Mouse (Mus musculus): ENCODE measurements around the gene Pitpnm1. TPM values are rescaled to one million over a fixed set of nuclear protein-coding genes. Genes with fewer than 3 reads are reported as not detected.
A peak's percentile ranks its signal among the peaks of the same experiment; 100 is the strongest.

The Pitpnm1 gene
- total and polyA plus RNA-seq, 3 experiments: 25.3 to 51.2 TPM; not detected in 1

DNA sequence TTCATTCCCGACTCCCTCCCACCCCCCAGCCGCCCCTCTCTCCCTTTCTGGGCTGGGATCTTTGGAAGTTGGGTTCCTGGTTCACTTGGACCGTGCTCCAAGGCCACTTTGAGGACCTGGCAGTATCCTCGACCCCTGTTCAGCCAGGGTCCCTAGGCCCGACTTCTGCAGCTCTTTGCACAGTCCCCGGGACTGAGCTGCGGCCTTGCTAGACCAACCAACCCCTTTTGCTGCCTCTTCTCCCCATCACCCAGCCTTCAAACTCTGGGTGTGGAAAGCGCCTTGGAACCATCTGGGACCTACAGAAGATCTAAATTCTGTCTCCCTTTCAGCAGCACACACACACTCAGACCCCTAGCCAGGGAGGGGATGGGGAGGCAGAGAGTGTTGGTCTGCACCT is 49.0 kb downstream of the Pitpnm1 start:
- Histone ChIP-seq H3K4me1 (ENCODE audit: control insufficient read depth in 1 of 2, insufficient read depth in 2 of 2, low read length in 2 of 2) (peaks cover 5 to 14% of the 10 kb centered on the region in 2 experiments; a peak in 3 of 4 replicates), H3K36me3 (ENCODE audit: control insufficient read depth in 1 of 2, insufficient read depth in 2 of 2, low read length in 2 of 2) (peaks cover 1 to 3% of the 10 kb centered on the region in 2 experiments; a peak in 1 of 4 replicates), H3K9ac (ENCODE audit: control insufficient read depth, low read depth, low read length, poor library complexity, severe bottlenecking) (peak overlapping the region; percentile 78), H3K9me3 (replicated peaks; ENCODE audit: insufficient read depth, low read length) (no peaks in the 10 kb centered on the region), H3K79me2 (ENCODE audit: control insufficient read depth, insufficient read depth, low read length, poor library complexity) (peaks cover 9% of the 10 kb centered on the region), H3K27me3 (ENCODE audit: control insufficient read depth in 1 of 2, insufficient read depth in 2 of 2, low read length in 2 of 2) (no peaks in the 10 kb centered on the region), H3K27ac (ENCODE audit: control insufficient read depth, low read depth, low read length) (no peak overlapping the region), H3K4me3 (ENCODE audit: control insufficient read depth in 1 of 2, insufficient read depth in 1 of 2, low read depth in 2 of 2, low read length in 2 of 2) (peak overlapping the region; percentile 73 to 99)
- TF ChIP-seq MAZ (IDR thresholded peaks at IDR 0.05; ENCODE audit: low read depth, low read length) (no peak), RCOR1 (IDR thresholded peaks at IDR 0.05; ENCODE audit: low read depth, low read length) (no peak), MXI1 (IDR thresholded peaks at IDR 0.05; ENCODE audit: low read depth, low read length) (no peak), MYC (IDR thresholded peaks at IDR 0.05; ENCODE audit: low read depth, low read length) (no peak), TAL1 (IDR thresholded peaks at IDR 0.05; ENCODE audit: low read length) (no peak), EP300 (IDR thresholded peaks at IDR 0.05; ENCODE audit: low read depth in 1 of 2, low read length in 2 of 2) (no peak), NRF1 (IDR thresholded peaks at IDR 0.05; ENCODE audit: insufficient read depth, low read depth, low read length, poor library complexity, severe bottlenecking) (no peak), GABPA (IDR thresholded peaks at IDR 0.05; ENCODE audit: low read depth, low read length) (no peak), CHD1 (IDR thresholded peaks at IDR 0.05; ENCODE audit: low read depth, low read length) (no peak), MAX (IDR thresholded peaks at IDR 0.05; ENCODE audit: low read length) (no peak)
- peak; percentile 46 for DNase-seq (ENCODE audit: low read depth, low spot score)

DNA sequence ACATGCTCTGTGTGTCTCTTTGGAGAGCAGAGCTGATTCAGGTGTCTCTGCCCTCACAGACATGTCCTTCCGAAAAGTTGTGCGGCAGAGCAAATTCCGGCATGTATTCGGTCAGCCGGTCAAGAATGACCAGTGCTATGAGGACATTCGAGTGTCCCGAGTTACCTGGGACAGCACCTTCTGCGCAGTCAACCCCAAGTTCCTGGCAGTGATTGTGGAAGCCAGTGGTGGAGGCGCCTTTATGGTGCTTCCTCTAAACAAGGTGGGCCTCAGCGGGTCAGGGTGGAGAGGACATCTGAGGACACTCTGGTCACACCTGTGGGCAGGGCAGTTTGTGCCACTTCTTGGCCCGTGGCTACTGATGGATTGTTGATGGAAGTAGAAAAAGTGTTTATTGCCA is 49.5 kb downstream of the Pitpnm1 start:
- Histone ChIP-seq H3K9ac (ENCODE audit: control insufficient read depth, low read depth, low read length, poor library complexity, severe bottlenecking) (peak overlapping the region; percentile 78), H3K9me3 (replicated peaks; ENCODE audit: insufficient read depth, low read length) (no peaks in the 10 kb centered on the region), H3K4me1 (ENCODE audit: control insufficient read depth in 1 of 2, insufficient read depth in 2 of 2, low read length in 2 of 2) (peaks cover 8 to 17% of the 10 kb centered on the region in 2 experiments; a peak in 3 of 4 replicates), H3K4me3 (ENCODE audit: control insufficient read depth in 1 of 2, insufficient read depth in 1 of 2, low read depth in 2 of 2, low read length in 2 of 2) (peak overlapping the region; percentile 73 to 99), H3K27me3 (ENCODE audit: control insufficient read depth in 1 of 2, insufficient read depth in 2 of 2, low read length in 2 of 2) (no peaks in the 10 kb centered on the region), H3K79me2 (ENCODE audit: control insufficient read depth, insufficient read depth, low read length, poor library complexity) (peaks cover 9% of the 10 kb centered on the region), H3K36me3 (ENCODE audit: control insufficient read depth in 1 of 2, insufficient read depth in 2 of 2, low read length in 2 of 2) (peaks cover 1 to 4% of the 10 kb centered on the region in 2 experiments; a peak in 2 of 4 replicates), H3K27ac (ENCODE audit: control insufficient read depth, low read depth, low read length) (no peak overlapping the region)
- DNase-seq (ENCODE audit: low read depth, low spot score): no peak
- no peak for TF ChIP-seq ZKSCAN1 (IDR thresholded peaks at IDR 0.05; ENCODE audit: low read depth, low read length)
- no peak for TF ChIP-seq USF1 (IDR thresholded peaks at IDR 0.05; ENCODE audit: low read depth, low read length)
- TF ChIP-seq POLR2AphosphoS2 (IDR thresholded peaks at IDR 0.05; ENCODE audit: low read length): no peak
- TF ChIP-seq MYB (IDR thresholded peaks at IDR 0.05; ENCODE audit: low read depth, low read length): no peak
- TF ChIP-seq CHD1 (IDR thresholded peaks at IDR 0.05; ENCODE audit: low read depth, low read length): no peak
- no peak for TF ChIP-seq NRF1 (IDR thresholded peaks at IDR 0.05; ENCODE audit: insufficient read depth, low read depth, low read length, poor library complexity, severe bottlenecking)
- TF ChIP-seq RCOR1 (IDR thresholded peaks at IDR 0.05; ENCODE audit: low read depth, low read length): no peak
- no peak for TF ChIP-seq CTCF (IDR thresholded peaks at IDR 0.05 in 2 of 3, conservative IDR thresholded peaks at IDR 0.05 in 1 of 3; ENCODE audit: control insufficient read depth in 1 of 3, insufficient read depth in 1 of 3, low read depth in 2 of 3, low read length in 3 of 3, poor library complexity in 1 of 3, severe bottlenecking in 1 of 3)
- no peak for TF ChIP-seq HCFC1 (IDR thresholded peaks at IDR 0.05; ENCODE audit: low read depth, low read length)
- TF ChIP-seq BHLHE40 (IDR thresholded peaks at IDR 0.05; ENCODE audit: borderline replicate concordance, low read depth, low read length): no peak
- no peak for TF ChIP-seq RAD21 (IDR thresholded peaks at IDR 0.05; ENCODE audit: low read depth, low read length)
- no peak for TF ChIP-seq JUND (IDR thresholded peaks at IDR 0.05; ENCODE audit: low read depth, low read length)
- no peak for TF ChIP-seq TBP (IDR thresholded peaks at IDR 0.05; ENCODE audit: low read depth, low read length)
- no peak for TF ChIP-seq ZC3H11A (IDR thresholded peaks at IDR 0.05; ENCODE audit: low read depth, low read length)
- no peak for TF ChIP-seq KAT2A (conservative IDR thresholded peaks at IDR 0.05; ENCODE audit: low read depth, low read length)
- TF ChIP-seq POLR2A (IDR thresholded peaks at IDR 0.05; ENCODE audit: control insufficient read depth in 1 of 2, insufficient read depth in 1 of 2, low read depth in 1 of 2, low read length in 2 of 2, poor library complexity in 1 of 2): no peak
- no peak for TF ChIP-seq NELFE (IDR thresholded peaks at IDR 0.05; ENCODE audit: low read depth, low read length)
